ENCODE assay signal across 8 mouse cellular contexts in genomic region chr16:4624481-4625110, GRCm38 (mm10). TPM values are rescaled to one million over a fixed set of nuclear protein-coding genes. Genes with fewer than 3 reads are reported as not detected.
DNase-seq lines count a peak whose midpoint lies in the region; ATAC-seq and TF ChIP-seq lines count a peak whose summit lies in the region.

Gene Pam16 (minus strand): TSS chr16:4624988.

- H3K36me3 ChIP-seq in embryonic facial prominence, embryonic 15.5 days: no peaks in the 10 kb centered on the region; the same call in 1 of the 2 replicates
- H3K36me3 ChIP-seq in heart, embryonic 10.5 days: peaks cover 10% of the 10 kb centered on the region
- H3K36me3 ChIP-seq in kidney, embryonic 15.5 days: peaks cover 10% of the 10 kb centered on the region

- H3K27me3 ChIP-seq in embryonic facial prominence, embryonic 15.5 days: no peaks in the 10 kb centered on the region
- H3K27me3 ChIP-seq in heart, embryonic 10.5 days (ENCODE audit: insufficient read depth, poor library complexity, severe bottlenecking): no peaks in the 10 kb centered on the region
- no peaks in the 10 kb centered on the region for H3K27me3 ChIP-seq in kidney, embryonic 15.5 days

- WGBS in bone marrow, adult 2 months: under 1% methylated on average over 56 of the region's 56 CpGs
- WGBS in embryonic facial prominence, embryonic 15.5 days: under 1% methylated on average over 56 of the region's 56 CpGs
- under 1% methylated on average over 56 of the region's 56 CpGs for WGBS in heart, embryonic 10.5 days
- under 1% methylated on average over 56 of the region's 56 CpGs for WGBS in kidney, embryonic 15.5 days

- H3K9me3 ChIP-seq in embryonic facial prominence, embryonic 15.5 days (replicated peaks): no peaks in the 10 kb centered on the region
- H3K9me3 ChIP-seq in heart, embryonic 10.5 days: no peaks in the 10 kb centered on the region
- H3K9me3 ChIP-seq in kidney, embryonic 15.5 days (replicated peaks): no peaks in the 10 kb centered on the region

- peak within 1 kb of the TSS; percentile 75 for H3K9ac ChIP-seq in embryonic facial prominence, embryonic 15.5 days
- H3K9ac ChIP-seq in kidney, embryonic 15.5 days: peak within 1 kb of the TSS; percentile 74

- peak within 1 kb of the TSS; percentile 65 for H3K4me2 ChIP-seq in embryonic facial prominence, embryonic 15.5 days (replicated peaks)
- H3K4me2 ChIP-seq in kidney, embryonic 15.5 days: peak within 1 kb of the TSS; percentile 75

- peak; percentile 87 for ATAC-seq in embryonic facial prominence, embryonic 15.5 days (ENCODE audit: insufficient number of reproducible peaks, low FRiP score, low TSS enrichment, low read depth)
- peak; percentile 92 for ATAC-seq in kidney, embryonic 15.5 days (replicated peaks; ENCODE audit: low FRiP score)
- ATAC-seq in monocyte, adult 5-6 weeks (replicated peaks; ENCODE audit: insufficient number of reproducible peaks, low FRiP score, low TSS enrichment, poor library complexity, severe bottlenecking): peak; percentile 85

- peaks cover 2% of the 10 kb centered on the region; the same call in 1 of the 2 replicates for H3K4me1 ChIP-seq in bone marrow, adult 2 months (ENCODE audit: control insufficient read depth, insufficient read depth, low read length)
- H3K4me1 ChIP-seq in embryonic facial prominence, embryonic 15.5 days: peaks cover 21% of the 10 kb centered on the region
- peaks cover 29% of the 10 kb centered on the region for H3K4me1 ChIP-seq in heart, embryonic 10.5 days
- peaks cover 35% of the 10 kb centered on the region for H3K4me1 ChIP-seq in kidney, embryonic 15.5 days

- H3K4me3 ChIP-seq in bone marrow, adult 2 months (replicated peaks; ENCODE audit: control insufficient read depth, low read depth, low read length): peak within 1 kb of the TSS; percentile 73
- peak within 1 kb of the TSS; percentile 73 for H3K4me3 ChIP-seq in embryonic facial prominence, embryonic 15.5 days (replicated peaks)
- H3K4me3 ChIP-seq in heart, embryonic 10.5 days: peak within 1 kb of the TSS; percentile 87
- peak within 1 kb of the TSS; percentile 68 for H3K4me3 ChIP-seq in kidney, embryonic 15.5 days (replicated peaks)

- DNase-seq in 416B (ENCODE audit: low read depth) (peak; percentile 89), liver (peak; percentile 94)
- peak; percentile 97 for DNase-seq in heart, embryonic 10.5 days (ENCODE audit: low spot score)
- DNase-seq in spleen, postnatal 4 days (ENCODE audit: low spot score in 2 of 2): peak; percentile 89 to 95

- peak; percentile 55; the same call in 1 of the 2 replicates for TF ChIP-seq POLR2A in bone marrow, adult 2 months (IDR thresholded peaks at IDR 0.05; ENCODE audit: borderline replicate concordance, control insufficient read depth, low read depth, low read length)

- no peak for TF ChIP-seq CTCF in bone marrow, adult 2 months (IDR thresholded peaks at IDR 0.05; ENCODE audit: control insufficient read depth, insufficient read depth, low read length)

- H3K27ac ChIP-seq in bone marrow, adult 2 months (ENCODE audit: control insufficient read depth, insufficient read depth, low read depth, low read length, poor library complexity): peak within 1 kb of the TSS; percentile 74
- peak within 1 kb of the TSS; percentile 87 for H3K27ac ChIP-seq in embryonic facial prominence, embryonic 15.5 days (replicated peaks)
- H3K27ac ChIP-seq in heart, embryonic 10.5 days: peak within 1 kb of the TSS; percentile 93
- peak within 1 kb of the TSS; percentile 93 for H3K27ac ChIP-seq in kidney, embryonic 15.5 days

RNA-seq across cellular contexts. Expression of gene Pam16, which starts in this region (rescaled TPM):
- polyA plus RNA-seq in bone marrow, adult 2 months (2011; ENCODE audit: insufficient read depth, insufficient read length, low replicate concordance, missing spikeins): 19.7 and 52.5 TPM in 2 replicates
- polyA plus RNA-seq in embryonic facial prominence, embryonic 15.5 days (2015; fragmentation: Nextera tagmentation; extraction: Ambion mirVana): 83.4 and 107 TPM in 2 replicates
- polyA plus RNA-seq in heart, embryonic 10.5 days (2016; fragmentation: Nextera tagmentation; extraction: Ambion mirVana): 116 and 130 TPM in 2 replicates
- 90.1 and 92.6 TPM in 2 replicates for polyA plus RNA-seq in kidney, embryonic 15.5 days (2015; fragmentation: Nextera tagmentation; extraction: Ambion mirVana)
- total RNA-seq in monocyte, adult 5-6 weeks (2017): 5.1 to 18.7 TPM (median 14.8 TPM) in 3 replicates

Comparison
In these comparisons a context has a peak if more than half of its experiments do, and no peak if none do; other contexts are left out.
1. Peak in every context shown above with its lines: DNase-seq, ATAC-seq, H3K4me3 ChIP-seq and H3K27ac ChIP-seq.